Mouse (Mus musculus) lung, embryonic 15.5 days (tissue): Measurements from ENCODE around the gene 1700029I15Rik. TPM values are rescaled to one million over a fixed set of nuclear protein-coding genes. Genes with fewer than 3 reads are reported as not detected.
A peak's percentile ranks its signal among the peaks of the same experiment; 100 is the strongest.

Source experiments
- ATAC-seq: fragments of 200-750 bp; cut with Nextera tagmentation; 2 replicates; pipeline ENCODE4 v1.8.0; 2017; ENCODE audit warnings: moderate number of reproducible peaks, borderline replicate concordance; ENCODE audit not compliant: low FRiP score, low TSS enrichment; ENCODE audit errors: extremely low read depth
- H3K27ac ChIP-seq: fragments of 300-500 bp; sonication (generic); 2 replicates; pipeline ENCODE4 v1.5.1; 2015; ENCODE audit warnings: moderate library complexity, mild to moderate bottlenecking, inconsistent platforms
- H3K27me3 ChIP-seq: fragments of 300-500 bp; sonication (generic); 2 replicates; pipeline ENCODE4 v1.6.1; 2015; ENCODE audit warnings: inconsistent platforms
- H3K36me3 ChIP-seq: fragments of 300-500 bp; sonication (generic); 2 replicates; pipeline ENCODE4 v1.6.1; 2015; ENCODE audit warnings: inconsistent platforms
- H3K4me1 ChIP-seq: fragments of 300-500 bp; sonication (generic); 2 replicates; pipeline ENCODE4 v1.6.1; 2015; ENCODE audit warnings: inconsistent platforms
- H3K4me2 ChIP-seq: fragments of 300-500 bp; sonication (generic); 2 replicates; pipeline ENCODE4 v1.6.1; 2015; ENCODE audit warnings: inconsistent platforms, mild to moderate bottlenecking, moderate library complexity
- H3K4me3 ChIP-seq: fragments of 300-500 bp; sonication (generic); 2 replicates; pipeline ENCODE4 v1.5.1; 2015; ENCODE audit warnings: mild to moderate bottlenecking, inconsistent platforms
- H3K9ac ChIP-seq: fragments of 300-500 bp; sonication (generic); 2 replicates; pipeline ENCODE4 v1.6.1; 2015; ENCODE audit warnings: inconsistent platforms
- H3K9me3 ChIP-seq: fragments of 300-500 bp; sonication (generic); 2 replicates; pipeline ENCODE4 v1.6.1; 2016; ENCODE audit warnings: inconsistent platforms
- WGBS: fragments of 180-500 bp; shearing (Covaris S2); methylation state at CpG from one replicate; pipeline ENCODE4 v1.1.7; 2015; 5-methylcytosine and 5-hydroxymethylcytosine counted together
- polyA plus RNA-seq: library from polyadenylated mRNA; unstranded; fragments of >200 nt; fragmentation: Nextera tagmentation; extraction: Ambion mirVana; gene quantifications from 2 replicates; pipeline ENCODE4 v1.2.1, GENCODE M21; 2015

1700029I15Rik gene
- polyA plus RNA-seq, 1 experiment from 2014 or later, result 2.5 TPM

DNA sequence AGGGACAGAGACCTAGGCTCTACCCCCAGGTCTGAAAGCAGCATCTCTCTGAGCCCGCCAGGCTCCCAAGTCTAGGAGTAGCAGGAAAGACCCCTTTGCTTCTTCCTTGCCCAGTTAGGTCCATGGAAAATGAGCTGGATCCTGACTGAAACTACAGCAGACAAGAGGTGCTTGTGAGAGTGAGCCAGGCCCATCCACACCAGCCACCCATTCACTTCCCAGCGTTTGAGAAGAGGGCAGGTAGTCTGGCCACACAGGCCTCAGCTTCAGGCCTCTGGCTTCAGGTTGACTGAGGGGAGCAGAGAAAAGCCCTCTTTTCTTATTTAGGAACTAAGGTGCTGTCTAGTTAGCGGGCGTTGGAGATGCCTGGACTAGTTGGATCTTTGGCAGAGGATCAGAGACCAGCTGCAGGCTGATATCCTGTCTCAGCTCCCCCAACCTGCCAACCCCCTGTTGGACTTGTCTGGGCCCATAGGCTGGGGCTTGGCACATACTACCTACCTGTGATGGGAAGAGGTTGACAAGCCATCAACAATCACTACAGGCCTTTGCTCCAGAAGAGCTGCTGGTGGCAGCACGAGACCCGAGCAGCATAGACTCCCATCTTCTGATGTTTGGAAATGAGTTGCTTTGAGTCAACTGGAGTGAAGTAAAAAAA, 19.6 kb upstream of the 1700029I15Rik start:
- Histone ChIP-seq H3K36me3 (peaks cover 45% of the 10 kb centered on the region), H3K4me3 (no peak overlapping the region), H3K9ac (no peak overlapping the region), H3K27me3 (no peaks in the 10 kb centered on the region), H3K9me3 (no peaks in the 10 kb centered on the region), H3K4me1 (peaks cover 3% of the 10 kb centered on the region; the same call in 1 of the 2 replicates), H3K27ac (no peak overlapping the region), H3K4me2 (no peak overlapping the region)
- no peak for ATAC-seq
- WGBS, result 87% methylated on average over 6 of the region's 6 CpGs

GRCm38 (mm10) chr2:92364086-92364485, 18.3 kb upstream of the 1700029I15Rik start:
- 88% methylated on average over 4 of the region's 4 CpGs for WGBS

DNA sequence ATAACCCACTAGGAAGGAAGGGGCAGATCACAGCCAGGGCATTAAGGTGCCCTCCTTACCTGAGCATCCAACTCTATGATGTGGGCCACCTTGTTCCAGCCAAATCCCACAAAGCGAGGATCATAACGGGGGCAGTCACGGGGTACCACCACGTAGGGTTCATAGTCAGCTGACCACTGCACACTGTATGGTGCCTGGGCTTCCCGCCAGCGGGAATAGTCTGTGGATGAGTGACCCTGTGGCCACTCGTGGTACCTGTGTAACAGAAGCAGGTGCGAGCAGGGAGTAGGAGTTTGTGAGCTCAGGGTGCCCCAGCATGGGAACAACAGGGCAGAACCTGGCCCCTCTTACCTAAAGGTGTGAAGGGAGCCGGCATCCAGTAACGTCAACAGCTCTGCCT, 16.8 kb upstream of the 1700029I15Rik start:
- H3K36me3 ChIP-seq, result peaks cover 17% of the 10 kb centered on the region; the same call in 1 of the 2 replicates
- 85% methylated on average over 10 of the region's 10 CpGs for WGBS
- H3K9ac ChIP-seq, result no peak overlapping the region
- no peak overlapping the region for H3K4me2 ChIP-seq
- no peak overlapping the region for H3K27ac ChIP-seq
- ATAC-seq, result no peak
- H3K9me3 ChIP-seq, result no peaks in the 10 kb centered on the region
- H3K4me3 ChIP-seq, result no peak overlapping the region
- H3K4me1 ChIP-seq, result peaks cover 10% of the 10 kb centered on the region
- peaks cover 18% of the 10 kb centered on the region for H3K27me3 ChIP-seq

More at GRCm38 (mm10) chr2:92364086-92364485, 18.3 kb upstream of the 1700029I15Rik start:
- no peak overlapping the region for H3K27ac ChIP-seq
- H3K27me3 ChIP-seq, result peaks cover 3% of the 10 kb centered on the region; the same call in 1 of the 2 replicates
- peaks cover 3% of the 10 kb centered on the region; the same call in 1 of the 2 replicates for H3K4me1 ChIP-seq
- ATAC-seq, result no peak
- no peaks in the 10 kb centered on the region for H3K9me3 ChIP-seq
- no peak overlapping the region for H3K4me2 ChIP-seq
- H3K9ac ChIP-seq, result no peak overlapping the region
- H3K4me3 ChIP-seq, result no peak overlapping the region
- peaks cover 32% of the 10 kb centered on the region for H3K36me3 ChIP-seq

- Histone ChIP-seq H3K36me3 (peaks cover 7% of the 10 kb centered on the region; the same call in 1 of the 2 replicates), H3K4me3 (no peak overlapping the region), H3K4me1 (peaks cover 26% of the 10 kb centered on the region), H3K27ac (no peak overlapping the region), H3K9ac (no peak overlapping the region), H3K9me3 (no peaks in the 10 kb centered on the region), H3K27me3 (peaks cover 35% of the 10 kb centered on the region), H3K4me2 (no peak overlapping the region)
- no peak for ATAC-seq
- WGBS, result 23% methylated on average over 20 of the region's 20 CpGs
These were observed 14.8 kb upstream of the 1700029I15Rik start for GRCm38 (mm10) chr2:92367383-92368029.

- Histone ChIP-seq H3K27ac (peak overlapping the region; percentile 95), H3K36me3 (no peaks in the 10 kb centered on the region), H3K4me1 (peaks cover 44% of the 10 kb centered on the region), H3K4me3 (peak overlapping the region; percentile 44), H3K27me3 (peaks cover 35% of the 10 kb centered on the region), H3K9me3 (no peaks in the 10 kb centered on the region), H3K9ac (peak overlapping the region; percentile 36), H3K4me2 (peak overlapping the region; percentile 60)
- 6% methylated on average over 18 of the region's 19 CpGs for WGBS
- no peak for ATAC-seq
These were observed 12.0 kb upstream of the 1700029I15Rik start for GRCm38 (mm10) chr2:92370375-92370774.

GRCm38 (mm10) chr2:92370821-92371805, 11.2 kb upstream of the 1700029I15Rik start:
- peaks cover 35% of the 10 kb centered on the region for H3K27me3 ChIP-seq
- H3K4me1 ChIP-seq, result peaks cover 50% of the 10 kb centered on the region
- peak; percentile 19 for ATAC-seq

DNA sequence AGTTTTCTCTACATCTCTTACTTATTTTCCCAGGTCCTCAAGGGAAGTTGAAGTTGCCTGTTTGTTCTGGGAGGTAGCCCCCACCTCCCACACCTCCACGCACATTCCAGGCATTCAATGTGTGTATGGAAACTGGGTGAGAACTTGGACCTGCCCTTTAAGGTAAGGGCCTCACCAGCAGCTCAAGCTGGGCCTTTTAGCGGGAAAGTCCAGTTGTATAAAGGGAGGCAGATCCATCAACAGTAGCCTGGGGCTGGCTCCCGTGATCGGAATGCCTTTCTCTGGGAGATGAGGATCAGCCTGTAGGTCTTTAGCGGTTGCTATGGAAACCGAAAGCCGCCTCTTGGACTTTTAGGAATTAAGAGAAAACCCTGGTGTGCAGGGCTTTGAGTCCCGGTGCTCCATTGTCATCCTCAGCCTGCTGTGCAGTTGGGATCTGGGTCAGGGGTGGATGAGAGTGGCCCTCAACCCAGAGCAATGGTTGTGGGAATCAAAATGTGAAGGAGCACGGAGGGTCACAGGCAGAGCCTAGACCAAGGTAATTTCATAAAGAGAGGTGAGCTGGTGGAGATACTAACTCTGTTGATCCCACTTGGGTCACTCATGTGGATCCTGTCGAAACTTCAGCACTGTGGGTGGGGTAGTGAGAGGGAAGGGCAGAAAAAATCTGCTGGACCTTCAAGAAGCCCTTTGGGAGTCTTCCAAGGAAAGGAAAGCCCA, 10.2 kb upstream of the 1700029I15Rik start:
- peaks cover 35% of the 10 kb centered on the region for H3K27me3 ChIP-seq
- H3K4me2 ChIP-seq, result peak overlapping the region; percentile 60; the same call in 1 of the 2 replicates
- H3K36me3 ChIP-seq, result no peaks in the 10 kb centered on the region
- no peaks in the 10 kb centered on the region for H3K9me3 ChIP-seq
- H3K9ac ChIP-seq, result no peak overlapping the region
- 18% methylated on average over 10 of the region's 10 CpGs for WGBS
- no peak overlapping the region for H3K4me3 ChIP-seq
- no peak for ATAC-seq
- H3K27ac ChIP-seq, result peak overlapping the region; percentile 95
- peaks cover 55% of the 10 kb centered on the region for H3K4me1 ChIP-seq

More at GRCm38 (mm10) chr2:92370821-92371805, 11.2 kb upstream of the 1700029I15Rik start:
- Histone ChIP-seq H3K9me3 (no peaks in the 10 kb centered on the region), H3K4me3 (peak overlapping the region; percentile 44), H3K9ac (peak overlapping the region; percentile 36), H3K36me3 (no peaks in the 10 kb centered on the region), H3K4me2 (peak overlapping the region; percentile 60), H3K27ac (peak overlapping the region; percentile 95)
- 4% methylated on average over 45 of the region's 45 CpGs for WGBS

- Histone ChIP-seq H3K4me1 (peaks cover 55% of the 10 kb centered on the region), H3K36me3 (peaks cover 4% of the 10 kb centered on the region; the same call in 1 of the 2 replicates), H3K9me3 (no peaks in the 10 kb centered on the region), H3K4me2 (0 out of 2 replicates have a peak overlapping the region, but pooled peaks have one; percentile 60), H3K9ac (no peak overlapping the region), H3K27ac (peak overlapping the region; percentile 95), H3K4me3 (no peak overlapping the region), H3K27me3 (peaks cover 35% of the 10 kb centered on the region)
- WGBS, result 44% methylated on average over 9 of the region's 9 CpGs
- no peak for ATAC-seq
These were observed 9.4 kb upstream of the 1700029I15Rik start for GRCm38 (mm10) chr2:92372767-92373436.

- Histone ChIP-seq H3K36me3 (peaks cover 9% of the 10 kb centered on the region; the same call in 1 of the 2 replicates), H3K4me2 (0 out of 2 replicates have a peak overlapping the region, but pooled peaks have one; percentile 96), H3K9ac (no peak overlapping the region), H3K4me3 (no peak overlapping the region), H3K27me3 (peaks cover 35% of the 10 kb centered on the region), H3K9me3 (no peaks in the 10 kb centered on the region), H3K27ac (peak overlapping the region; percentile 95), H3K4me1 (peaks cover 55% of the 10 kb centered on the region)
- 78% methylated on average over 11 of the region's 11 CpGs for WGBS
- ATAC-seq, result no peak
These were observed 8.9 kb upstream of the 1700029I15Rik start for GRCm38 (mm10) chr2:92373437-92373813.

DNA sequence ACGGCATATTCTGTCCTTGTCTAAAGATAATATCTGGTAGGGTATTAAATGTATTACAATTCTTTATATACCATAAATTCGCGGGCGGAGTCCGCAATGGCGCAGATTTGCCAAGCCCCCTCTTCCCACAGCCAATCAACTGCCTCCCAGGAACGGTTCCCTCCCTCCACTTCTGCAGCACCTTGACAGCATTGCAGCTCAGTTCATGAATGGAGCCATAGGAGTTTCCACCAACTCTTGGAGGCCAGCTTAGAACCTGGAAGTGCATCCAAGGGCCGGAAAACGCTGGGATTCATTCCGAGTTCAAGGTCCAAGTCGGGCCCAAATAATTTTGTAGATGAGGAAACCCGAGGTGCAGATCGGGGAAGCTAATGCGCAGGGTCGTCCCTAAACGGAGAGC, 7.8 kb upstream of the 1700029I15Rik start, which contains the start of the genes Pex16 and Large2:
TSS of gene Pex16 (plus strand) at position 163 of the 400 bp plus-strand sequence.
TSS of gene Large2 (minus strand) at position 356 of the 400 bp plus-strand sequence.
- H3K27ac ChIP-seq, result peak within 1 kb of the TSS; percentile 95
- H3K4me3 ChIP-seq, result peak within 1 kb of the TSS; percentile 88
- ATAC-seq, result peak; percentile 16; the same call in 1 of the 2 replicates
- peaks cover 28% of the 10 kb centered on the region for H3K27me3 ChIP-seq
- peaks cover 55% of the 10 kb centered on the region for H3K4me1 ChIP-seq
- H3K36me3 ChIP-seq, result peaks cover 20% of the 10 kb centered on the region; the same call in 1 of the 2 replicates
- H3K4me2 ChIP-seq, result peak within 1 kb of the TSS; percentile 96
- whole genome bisulfite sequencing, result under 1% methylated on average over 16 of the region's 16 CpGs
- H3K9me3 ChIP-seq, result no peaks in the 10 kb centered on the region
- H3K9ac ChIP-seq, result peak within 1 kb of the TSS; percentile 69
